Comparison of ENCODE assay signal across 14 mouse cellular contexts in the genomic region with DNA sequence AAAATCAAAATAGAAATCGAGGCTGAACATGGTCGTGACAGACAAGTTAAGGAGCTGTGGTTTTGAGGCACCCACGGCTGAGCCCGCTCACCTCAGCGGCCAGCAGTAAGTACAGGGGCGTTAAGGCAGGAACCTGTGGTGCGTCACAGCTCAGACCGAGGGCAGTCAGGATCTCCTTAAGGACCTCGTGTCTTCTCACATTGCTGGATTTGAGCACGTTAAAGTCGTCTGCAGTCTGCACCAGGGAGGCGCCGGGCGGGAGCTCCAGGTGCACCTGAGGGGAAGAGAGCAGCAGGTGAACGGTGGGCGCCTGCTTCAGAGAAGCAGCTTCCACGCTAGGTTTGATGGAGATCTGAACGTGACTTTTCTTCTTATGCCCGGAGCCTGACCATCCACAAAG.
"Had no signal": no experiment of that assay in that cellular context is flagged by ENCODE, and none has a peak within 500 bp of the region (broad histone marks: within the 10 kb centered on the region; RNA-seq: fewer than 3 reads in every experiment).

No protein-coding gene starts in this region.

- H3K27ac ChIP-seq: neural tube, embryonic 12.5 days; neural tube, embryonic 13.5 days; neural tube, embryonic 15.5 days; stomach, embryonic 15.5 days; stomach, postnatal 0 days had no signal

- DNase-seq: retina, postnatal 1 day; right cerebral cortex, adult 18-20 months; right cerebral cortex, postnatal 25 days; right cerebral cortex, postnatal 4 days; spleen, adult 18-20 months; thymus, adult 18-20 months; thymus, adult 2 months; thymus, postnatal 14 days; thymus, postnatal 25 days had no signal

- H3K4me3 ChIP-seq: neural tube, embryonic 12.5 days; neural tube, embryonic 13.5 days; neural tube, embryonic 15.5 days; stomach, embryonic 15.5 days had no signal
